In the genomic region with DNA sequence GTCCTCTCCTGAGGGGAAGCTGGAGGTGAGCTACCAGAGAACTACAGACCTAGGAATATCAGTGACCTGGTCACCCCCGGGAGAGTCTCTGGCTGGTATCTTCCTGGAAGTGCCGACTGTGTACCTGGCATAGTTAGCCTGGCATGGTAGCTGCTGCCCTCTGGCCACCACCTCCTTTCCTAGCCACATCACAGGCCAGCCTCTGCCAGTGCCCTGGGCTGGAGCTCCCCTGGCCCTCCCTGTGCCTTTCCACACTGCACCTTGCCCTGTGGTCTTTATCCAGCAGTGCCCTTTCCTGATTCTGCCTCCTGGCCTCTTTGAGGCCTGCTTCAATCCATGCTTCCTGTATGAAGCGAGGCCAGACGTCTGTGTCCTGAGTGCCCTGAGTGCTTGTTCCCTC, we compare ENCODE assay signal across 14 mouse cellular contexts.
DNase-seq lines count a peak whose midpoint lies in the region; ATAC-seq lines count a peak whose summit lies in the region.
"Had no signal": no experiment of that assay in that cellular context is flagged by ENCODE, and none has a peak within 500 bp of the region (broad histone marks: within the 10 kb centered on the region; RNA-seq: fewer than 3 reads in every experiment).

No protein-coding gene starts in this region.

- H3K4me2 ChIP-seq in hindbrain, embryonic 11.5 days (replicated peaks; ENCODE audit: low read depth, low read length), result no peak overlapping the region
- H3K4me2 ChIP-seq in kidney, embryonic 15.5 days, result no peak overlapping the region
- no peak overlapping the region for H3K4me2 ChIP-seq in midbrain, embryonic 13.5 days (replicated peaks)

- peaks cover 21% of the 10 kb centered on the region; the same call in 1 of the 2 replicates for H3K4me1 ChIP-seq in hindbrain, embryonic 10.5 days (replicated peaks)
- H3K4me1 ChIP-seq in hindbrain, embryonic 11.5 days (replicated peaks; ENCODE audit: control insufficient read depth, insufficient read depth, low read length), result no peaks in the 10 kb centered on the region
- H3K4me1 ChIP-seq in kidney, embryonic 15.5 days, result peaks cover 29% of the 10 kb centered on the region
- H3K4me1 ChIP-seq in midbrain, embryonic 13.5 days (replicated peaks), result peaks cover 24% of the 10 kb centered on the region

- H3K27me3 ChIP-seq in hindbrain, embryonic 10.5 days (ENCODE audit: insufficient read depth, poor library complexity, severe bottlenecking), result no peaks in the 10 kb centered on the region
- H3K27me3 ChIP-seq in hindbrain, embryonic 11.5 days (ENCODE audit: control insufficient read depth, insufficient read depth, low read length), result no peaks in the 10 kb centered on the region
- H3K27me3 ChIP-seq in kidney, embryonic 15.5 days, result no peaks in the 10 kb centered on the region
- no peaks in the 10 kb centered on the region for H3K27me3 ChIP-seq in midbrain, embryonic 13.5 days

- no peaks in the 10 kb centered on the region for H3K9me3 ChIP-seq in hindbrain, embryonic 10.5 days
- no peaks in the 10 kb centered on the region for H3K9me3 ChIP-seq in hindbrain, embryonic 11.5 days (ENCODE audit: control insufficient read depth, low read length)
- no peaks in the 10 kb centered on the region for H3K9me3 ChIP-seq in kidney, embryonic 15.5 days (replicated peaks)
- no peaks in the 10 kb centered on the region for H3K9me3 ChIP-seq in midbrain, embryonic 13.5 days

- peak; percentile 42 to 46 for DNase-seq in cerebellum, postnatal 25 days
- DNase-seq in cerebellum, postnatal 36 days, result no peak
- DNase-seq in hindbrain, embryonic 10.5 days (ENCODE audit: low spot score), result no peak
- DNase-seq in hindbrain, embryonic 11.5 days (ENCODE audit: low spot score), result no peak
- peak; percentile 75 to 79 for DNase-seq in kidney, postnatal 36 days
- DNase-seq: gastrocnemius, postnatal 10 days; heart, postnatal 36 days; lung, adult 18-20 months; retina, postnatal 1 day; right cerebral cortex, postnatal 4 days; thymus, postnatal 4 days had no signal

- 0 out of 2 replicates have a peak overlapping the region, but pooled peaks have one; percentile 12 for H3K27ac ChIP-seq in hindbrain, embryonic 10.5 days
- no peak overlapping the region for H3K27ac ChIP-seq in hindbrain, embryonic 11.5 days (ENCODE audit: low read depth, low read length)
- H3K27ac ChIP-seq in kidney, embryonic 15.5 days, result no peak overlapping the region
- H3K27ac ChIP-seq in midbrain, embryonic 13.5 days, result peak overlapping the region; percentile 42; the same call in 1 of the 2 replicates

- ATAC-seq in hindbrain, embryonic 11.5 days (ENCODE audit: low FRiP score), result no peak
- no peak for ATAC-seq in kidney, embryonic 15.5 days (replicated peaks; ENCODE audit: low FRiP score)
- no peak for ATAC-seq in midbrain, embryonic 13.5 days
- ATAC-seq in erythroblast, adult 5-6 weeks (replicated peaks; ENCODE audit: low FRiP score, poor library complexity, severe bottlenecking), result no peak

- 88% methylated on average over 4 of the region's 4 CpGs for WGBS in hindbrain, embryonic 10.5 days
- 92% methylated on average over 4 of the region's 4 CpGs for WGBS in hindbrain, embryonic 11.5 days
- 80% methylated on average over 4 of the region's 4 CpGs for WGBS in kidney, embryonic 15.5 days
- 80% methylated on average over 4 of the region's 4 CpGs for WGBS in midbrain, embryonic 13.5 days

- peaks cover 92% of the 10 kb centered on the region for H3K36me3 ChIP-seq in hindbrain, embryonic 10.5 days
- no peaks in the 10 kb centered on the region for H3K36me3 ChIP-seq in hindbrain, embryonic 11.5 days (ENCODE audit: control insufficient read depth, insufficient read depth, low read length)
- peaks cover 70% of the 10 kb centered on the region for H3K36me3 ChIP-seq in kidney, embryonic 15.5 days
- peaks cover 69% of the 10 kb centered on the region for H3K36me3 ChIP-seq in midbrain, embryonic 13.5 days

- no peak overlapping the region for H3K4me3 ChIP-seq in hindbrain, embryonic 10.5 days
- no peak overlapping the region for H3K4me3 ChIP-seq in hindbrain, embryonic 11.5 days (ENCODE audit: low read depth, low read length)
- H3K4me3 ChIP-seq in kidney, embryonic 15.5 days (replicated peaks), result no peak overlapping the region
- H3K4me3 ChIP-seq in midbrain, embryonic 13.5 days (replicated peaks), result no peak overlapping the region

- H3K9ac ChIP-seq in hindbrain, embryonic 11.5 days (ENCODE audit: low read depth, low read length), result no peak overlapping the region
- H3K9ac ChIP-seq in kidney, embryonic 15.5 days, result no peak overlapping the region
- no peak overlapping the region for H3K9ac ChIP-seq in midbrain, embryonic 13.5 days (replicated peaks)

Comparison
In these comparisons a context has a peak if more than half of its experiments do, and no peak if none do; other contexts are left out.
1. DNase-seq: peak in cerebellum, postnatal 25 days (2 of 2) and kidney, postnatal 36 days (2 of 2); none in cerebellum, postnatal 36 days (0 of 2), hindbrain, embryonic 10.5 days (single experiment) and hindbrain, embryonic 11.5 days (single experiment).
2. H3K27ac ChIP-seq: peak in hindbrain, embryonic 10.5 days (single experiment) and midbrain, embryonic 13.5 days (single experiment); none in hindbrain, embryonic 11.5 days (single experiment) and kidney, embryonic 15.5 days (single experiment).